Mouse (Mus musculus) midbrain, postnatal 0 days (tissue): ENCODE measurements around the gene Kcnab2. TPM values are rescaled to one million over a fixed set of nuclear protein-coding genes. Genes with fewer than 3 reads are reported as not detected.

Experiments used
- ATAC-seq: fragments of 200-750 bp; cut with Nextera tagmentation; 2 replicates; pipeline ENCODE4 v1.8.0; 2017; ENCODE audit warnings: moderate number of reproducible peaks, mild to moderate bottlenecking, moderate TSS enrichment, moderate library complexity; ENCODE audit not compliant: low FRiP score
- DNase-seq: peaks from one replicate; pipeline ENCODE4 v3.0.0-alpha.2; 2015; ENCODE audit warnings: low spot score
- H3K27ac ChIP-seq: fragments of 300-500 bp; sonication (generic); 2 replicates; pipeline ENCODE4 v1.5.1; 2014; ENCODE audit warnings: low read depth, mild to moderate bottlenecking, low read length, mixed read lengths
- H3K27me3 ChIP-seq: fragments of 300-500 bp; sonication (generic); 2 replicates; pipeline ENCODE4 v1.6.1; 2014; ENCODE audit warnings: low read length, control low read depth, mixed read lengths; ENCODE audit not compliant: insufficient read depth
- H3K36me3 ChIP-seq: fragments of 300-500 bp; sonication (generic); 2 replicates; pipeline ENCODE4 v1.6.1; 2014; ENCODE audit warnings: low read length, control low read depth, mixed read lengths; ENCODE audit not compliant: insufficient read depth
- H3K4me1 ChIP-seq: fragments of 300-500 bp; sonication (generic); 2 replicates; pipeline ENCODE4 v1.6.1; 2014; ENCODE audit warnings: mild to moderate bottlenecking, control low read depth, antibody characterized with exemption, low read length, mixed read lengths; ENCODE audit not compliant: insufficient read depth
- H3K4me2 ChIP-seq: fragments of 300-500 bp; sonication (generic); 2 replicates; pipeline ENCODE4 v1.6.1; 2014; ENCODE audit warnings: low read depth, mild to moderate bottlenecking, low read length, mixed read lengths; ENCODE audit not compliant: poor library complexity, severe bottlenecking
- H3K4me3 ChIP-seq: fragments of 300-500 bp; sonication (generic); 2 replicates; pipeline ENCODE4 v1.5.1; 2014; ENCODE audit warnings: low read depth, mild to moderate bottlenecking, low read length, moderate library complexity
- H3K9ac ChIP-seq: fragments of 300-500 bp; sonication (generic); replicated peaks from 2 replicates; pipeline ENCODE4 v1.6.1; 2014; ENCODE audit warnings: mild to moderate bottlenecking, low read length, moderate library complexity, mixed read lengths; ENCODE audit not compliant: poor library complexity, severe bottlenecking
- H3K9me3 ChIP-seq: fragments of 300-500 bp; sonication (generic); 2 replicates; pipeline ENCODE4 v1.6.1; 2016; ENCODE audit warnings: low read length, control low read depth
- CTCF ChIP-seq: IDR thresholded peaks from 2 replicates; pipeline ENCODE4 v1.5.1; 2016; ENCODE audit warnings: antibody characterized with exemption, mild to moderate bottlenecking
- WGBS: fragments of 180-500 bp; shearing (Covaris S2); extraction: QIAGEN DNeasy Blood & Tissue Kit; methylation state at CpG from one replicate; pipeline ENCODE4 v1.1.7; 2014; 5-methylcytosine and 5-hydroxymethylcytosine counted together
- polyA plus RNA-seq: library from polyadenylated mRNA; unstranded; fragments of >200 nt; fragmentation: Nextera tagmentation; extraction: Ambion mirVana; gene quantifications from 2 replicates; pipeline ENCODE4 v1.2.1, GENCODE M21; 2015
- total RNA-seq: library from RNA; depleted of rRNA; stranded (reverse); fragments of >200 nt; gene quantifications from 2 replicates; pipeline ENCODE4 v1.2.3, GENCODE M21; 2014

Gene Kcnab2
- total and polyA plus RNA-seq, 2 experiments from 2014 or later, result 30.2 to 66.9 TPM

GRCm38 (mm10) chr4:152451371-152451770 is 26.3 kb downstream of the Kcnab2 start:
- no peak for ATAC-seq
- no peak overlapping the region for H3K4me2 ChIP-seq
- no peaks in the 10 kb centered on the region for H3K4me1 ChIP-seq
- H3K4me3 ChIP-seq, result no peak overlapping the region
- DNase-seq, result no peak
- H3K36me3 ChIP-seq, result no peaks in the 10 kb centered on the region
- H3K27me3 ChIP-seq, result no peaks in the 10 kb centered on the region
- no peak overlapping the region for H3K9ac ChIP-seq
- H3K27ac ChIP-seq, result no peak overlapping the region
- TF ChIP-seq CTCF, result peak; percentile 25; the same call in 1 of the 2 replicates
- 94% methylated on average over 6 of the region's 6 CpGs for WGBS
- H3K9me3 ChIP-seq, result no peaks in the 10 kb centered on the region

GRCm38 (mm10) chr4:152448666-152449018 is 29.0 kb downstream of the Kcnab2 start:
- no peak overlapping the region for H3K4me3 ChIP-seq
- no peak overlapping the region for H3K9ac ChIP-seq
- H3K27ac ChIP-seq, result no peak overlapping the region
- no peak for DNase-seq
- H3K9me3 ChIP-seq, result no peaks in the 10 kb centered on the region
- H3K4me2 ChIP-seq, result no peak overlapping the region
- ATAC-seq, result no peak
- 74% methylated on average over 8 of the region's 8 CpGs for WGBS
- no peaks in the 10 kb centered on the region; the same call in 1 of the 2 replicates for H3K36me3 ChIP-seq
- H3K27me3 ChIP-seq, result no peaks in the 10 kb centered on the region
- TF ChIP-seq CTCF, result no peak
- H3K4me1 ChIP-seq, result no peaks in the 10 kb centered on the region

- Histone ChIP-seq H3K9me3 (no peaks in the 10 kb centered on the region), H3K4me3 (no peak overlapping the region), H3K4me2 (no peak overlapping the region), H3K4me1 (no peaks in the 10 kb centered on the region), H3K27ac (no peak overlapping the region), H3K9ac (no peak overlapping the region), H3K36me3 (no peaks in the 10 kb centered on the region; the same call in 1 of the 2 replicates), H3K27me3 (no peaks in the 10 kb centered on the region)
- ATAC-seq, result no peak
- no peak for DNase-seq
- WGBS, result 82% methylated on average over 22 of the region's 22 CpGs
- TF ChIP-seq CTCF, result no peak
Measured at GRCm38 (mm10) chr4:152447731-152448665, 29.7 kb downstream of the Kcnab2 start.

GRCm38 (mm10) chr4:152446178-152446577 is 31.5 kb downstream of the Kcnab2 start:
- no peak for ATAC-seq
- H3K27me3 ChIP-seq, result no peaks in the 10 kb centered on the region
- no peak for TF ChIP-seq CTCF
- H3K4me1 ChIP-seq, result no peaks in the 10 kb centered on the region
- H3K9ac ChIP-seq, result no peak overlapping the region
- no peak overlapping the region for H3K4me3 ChIP-seq
- no peak overlapping the region for H3K27ac ChIP-seq
- WGBS, result 83% methylated on average over 10 of the region's 10 CpGs
- no peak overlapping the region for H3K4me2 ChIP-seq
- H3K36me3 ChIP-seq, result no peaks in the 10 kb centered on the region; the same call in 1 of the 2 replicates
- no peaks in the 10 kb centered on the region for H3K9me3 ChIP-seq
- DNase-seq, result no peak

- WGBS, result 39% methylated on average over 9 of the region's 9 CpGs
- Histone ChIP-seq H3K4me2 (no peak overlapping the region), H3K27ac (no peak overlapping the region), H3K9me3 (no peaks in the 10 kb centered on the region), H3K36me3 (no peaks in the 10 kb centered on the region; the same call in 1 of the 2 replicates), H3K4me3 (no peak overlapping the region), H3K9ac (no peak overlapping the region), H3K27me3 (no peaks in the 10 kb centered on the region), H3K4me1 (no peaks in the 10 kb centered on the region)
- DNase-seq (no peak), ATAC-seq (no peak; the same call in 1 of the 2 replicates)
- no peak for TF ChIP-seq CTCF
Measured at GRCm38 (mm10) chr4:152441536-152441935, 36.1 kb downstream of the Kcnab2 start.

- Histone ChIP-seq H3K4me2 (no peak overlapping the region), H3K4me3 (no peak overlapping the region), H3K27me3 (no peaks in the 10 kb centered on the region), H3K27ac (no peak overlapping the region), H3K9ac (no peak overlapping the region), H3K36me3 (no peaks in the 10 kb centered on the region; the same call in 1 of the 2 replicates), H3K4me1 (no peaks in the 10 kb centered on the region), H3K9me3 (no peaks in the 10 kb centered on the region)
- DNase-seq, result no peak
- ATAC-seq, result no peak
- peak; percentile 53 for TF ChIP-seq CTCF
- WGBS, result 68% methylated on average over 9 of the region's 9 CpGs
Measured at GRCm38 (mm10) chr4:152440882-152441281, 36.8 kb downstream of the Kcnab2 start.
